Mouse (Mus musculus) midbrain, embryonic 12.5 days (tissue): ENCODE measurements around the gene Tmem167b. TPM values are rescaled to one million over a fixed set of nuclear protein-coding genes. Genes with fewer than 3 reads are reported as not detected.

ENCODE experiments used
- microRNA-seq: library from miRNA; unstranded; fragments of <30 nt; microRNA quantifications from one replicate; pipeline ENCODE4, GENCODE M21; 2017
- polyA plus RNA-seq: library from polyadenylated mRNA; unstranded; fragments of >200 nt; fragmentation: Nextera tagmentation; extraction: Ambion mirVana; gene quantifications from 2 replicates; pipeline ENCODE4 v1.2.1, GENCODE M21; 2016

The Tmem167b gene
- polyA plus RNA-seq, 1 experiment from 2014 or later, result 66.4 TPM

Small RNA genes within 50 kb of the gene (microRNA-seq; reads per million reads assigned to microRNA genes)
- gene Gm22860, result not detected

Other genes starting within 250 kb of the Tmem167b start
- gene Mybphl, start 197.6 kb downstream of the Tmem167b start, polyA plus RNA-seq, result not detected in 2 replicates
- gene Psrc1, start 178.6 kb downstream of the Tmem167b start, polyA plus RNA-seq, result 60.6 and 61.9 TPM in 2 replicates
- gene Celsr2, start 146.9 kb downstream of the Tmem167b start, polyA plus RNA-seq, result 73.3 and 78.2 TPM in 2 replicates
- 184 and 192 TPM in 2 replicates for gene Sars, start 117.3 kb downstream of the Tmem167b start, polyA plus RNA-seq
- 0.45 and 0.56 TPM in 2 replicates for gene 1700013F07Rik, start 28.3 kb downstream of the Tmem167b start, polyA plus RNA-seq
- gene 5330417C22Rik, start 25.9 kb downstream of the Tmem167b start, polyA plus RNA-seq, result 4.2 and 4.9 TPM in 2 replicates
- 71.7 and 96.7 TPM in 2 replicates for gene Taf13, start 9.2 kb upstream of the Tmem167b start, polyA plus RNA-seq
- gene Wdr47, start 28.8 kb upstream of the Tmem167b start, polyA plus RNA-seq, result 67.8 and 70.0 TPM in 2 replicates
- gene Clcc1, start 91.4 kb upstream of the Tmem167b start, polyA plus RNA-seq, result 64.8 and 68.2 TPM in 2 replicates
- 94.5 and 98.9 TPM in 2 replicates for gene Gpsm2, start 159.8 kb upstream of the Tmem167b start, polyA plus RNA-seq
- 0.13 TPM in 1 of 2 replicates, not detected in the other for gene Aknad1, start 177.2 kb upstream of the Tmem167b start, polyA plus RNA-seq